Mouse (Mus musculus): ENCODE measurements at regions not wholly inside any gene's neighbourhood (a gene's known extent, or its start where the extent isn't known, plus 50 kb on each side); places are given as distances from the start of the nearest gene placed in this dataset.

GRCm38 (mm10) chr4:131430420-131430819 lies 407.7 kb downstream of the Ptpru start:
- no peak for TF ChIP-seq CTCF (IDR thresholded peaks at IDR 0.05; ENCODE audit: borderline replicate concordance, insufficient read depth, low read depth, low read length)
- no peak for TF ChIP-seq POLR2A (IDR thresholded peaks at IDR 0.05; ENCODE audit: borderline replicate concordance, insufficient read depth, low read length)

Measured in cerebellum, adult 2 months (tissue).